Mouse (Mus musculus) monocyte, adult 5-6 weeks (primary cell): ENCODE results near the gene Brd4. TPM values are rescaled to one million over a fixed set of nuclear protein-coding genes. Genes with fewer than 3 reads are reported as not detected.
"Not testable (repeated sequence)": the region's sequence is repeated elsewhere in the genome, so short reads cannot be mapped to it uniquely, and the experiment has no call there.

ENCODE experiments used
- ATAC-seq: fragments of 153-309, 156-312 bp; replicated peaks from 2 replicates; pipeline ENCODE4 v1.8.0; 2017; ENCODE audit warnings: mild to moderate bottlenecking; ENCODE audit not compliant: low TSS enrichment, insufficient number of reproducible peaks, severe bottlenecking, poor library complexity, low FRiP score
- total RNA-seq: library from RNA; stranded (forward); fragments of 200-1000, 200-491, 200-594 nt; gene quantifications from 3 replicates; pipeline ENCODE4 v1.2.3, GENCODE M21; 2017

The Brd4 gene
- total RNA-seq, 1 experiment from 2014 or later, result 47.1 TPM

GRCm38 (mm10) chr17:32247616-32248015, 36.9 kb downstream of the Brd4 start:
- no peak for ATAC-seq

DNA sequence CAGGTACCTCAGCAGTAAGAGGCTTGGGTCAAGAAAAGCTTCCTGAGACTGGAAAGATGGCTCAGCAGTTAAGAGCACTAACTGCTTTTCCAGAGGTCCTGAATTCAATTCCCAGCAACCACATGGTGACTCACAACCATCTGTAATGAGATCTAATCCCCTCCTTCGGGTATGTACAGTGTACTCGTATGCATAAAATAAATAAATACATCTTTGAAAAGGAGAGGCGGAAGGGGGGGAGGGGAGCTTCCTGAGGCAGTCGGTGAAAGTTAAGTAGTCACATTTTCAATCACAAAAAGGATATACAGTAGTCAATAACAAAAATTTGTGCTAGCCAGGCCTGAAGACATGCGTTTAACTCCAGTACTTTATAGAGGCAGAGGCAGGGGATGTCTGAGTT, 38.4 kb downstream of the Brd4 start:
- no peak for ATAC-seq

- ATAC-seq, result peak; percentile 40; the same call in 1 of the 2 replicates
Observed at GRCm38 (mm10) chr17:32240881-32241531, 43.5 kb downstream of the Brd4 start.

DNA sequence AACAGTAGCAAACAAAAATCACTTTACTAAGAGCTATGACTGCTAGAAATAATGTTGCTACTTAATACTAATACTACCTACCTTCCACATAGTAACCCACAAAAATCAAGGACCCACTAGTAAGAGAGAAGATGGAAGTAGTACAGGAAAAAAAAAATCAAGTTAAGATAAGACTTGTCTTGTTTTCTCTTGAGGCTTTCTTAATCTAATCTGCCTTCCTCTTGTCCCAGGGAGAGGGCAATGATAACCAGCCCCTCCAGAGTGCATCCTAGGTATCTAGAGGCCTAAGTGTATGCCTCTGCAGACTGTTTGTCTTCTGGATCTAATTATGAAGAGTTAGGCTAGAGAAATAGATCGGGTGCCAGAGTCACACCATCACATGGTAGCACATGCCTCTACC, 45.9 kb downstream of the Brd4 start:
- no peak for ATAC-seq

DNA sequence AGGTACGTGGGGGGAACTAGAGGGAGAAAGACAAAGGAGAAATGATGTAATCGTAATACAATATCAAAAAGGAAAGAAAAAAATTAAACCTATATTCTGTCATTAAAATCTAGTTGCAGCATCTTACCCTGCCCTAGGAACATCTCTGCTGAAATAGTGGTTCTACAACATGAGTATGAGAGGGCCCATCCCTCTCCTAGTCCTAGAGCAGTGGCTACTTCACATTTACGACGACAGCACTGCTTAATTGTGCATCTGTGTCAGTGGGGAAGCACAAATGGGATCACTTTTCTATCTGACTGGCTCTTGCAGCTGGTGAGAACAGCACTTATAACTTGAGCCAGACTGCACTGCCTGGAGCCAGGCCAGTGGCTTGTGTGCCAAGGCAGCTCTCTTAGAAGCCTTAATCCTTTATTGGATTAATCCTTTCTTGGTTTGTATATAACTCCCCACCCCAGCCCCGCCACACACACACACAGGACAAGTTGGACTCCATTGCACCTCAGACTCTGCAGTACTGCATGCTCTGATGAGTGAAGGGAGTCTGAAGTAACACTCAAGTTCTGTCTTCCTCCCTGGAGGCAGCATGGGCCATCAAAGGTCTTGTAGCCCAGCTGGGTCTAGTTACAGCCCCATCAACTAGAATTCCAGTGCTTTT, 48.9 kb downstream of the Brd4 start:
- ATAC-seq, result no peak

- no peak for ATAC-seq
Observed at GRCm38 (mm10) chr17:32233174-32233573, 51.3 kb downstream of the Brd4 start.

DNA sequence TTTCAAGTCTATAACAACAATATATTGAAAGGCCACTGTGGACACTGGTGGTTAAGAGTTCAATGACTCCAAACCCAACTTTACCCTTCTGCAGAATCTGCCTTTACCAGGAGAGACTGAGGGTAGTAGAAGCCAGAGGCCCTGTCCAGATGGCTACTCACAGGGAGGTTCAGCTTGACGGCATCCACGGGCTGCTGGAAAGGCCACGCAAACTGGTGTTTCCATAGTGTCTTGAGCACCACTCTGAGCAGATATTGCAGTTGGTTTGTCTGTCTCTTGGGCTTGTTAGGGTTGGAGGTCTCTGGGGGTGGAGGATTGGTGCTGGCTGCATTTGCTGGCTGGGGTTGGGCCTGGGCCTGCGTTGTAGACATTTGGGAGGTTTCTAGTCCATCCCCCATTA, 55.3 kb downstream of the Brd4 start:
- ATAC-seq, result no peak

DNA sequence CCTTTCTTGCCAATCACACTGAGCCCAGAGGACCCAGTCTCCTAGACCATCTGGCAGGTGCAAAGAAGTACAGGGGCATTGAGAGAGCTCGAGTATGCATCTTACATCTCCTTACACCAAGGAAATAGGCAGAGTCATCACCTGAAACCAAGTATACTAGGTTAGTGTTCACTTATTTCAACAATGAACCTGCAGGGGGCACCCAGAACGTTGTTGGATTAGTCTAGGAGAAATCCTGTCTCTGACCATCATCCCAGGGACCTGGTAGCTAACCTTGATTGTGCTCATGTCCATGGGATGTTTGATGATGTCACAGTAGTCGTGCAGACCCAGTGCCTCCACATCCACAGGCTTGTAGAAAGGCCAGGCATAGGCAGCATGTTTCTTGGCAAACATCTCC, 63.6 kb downstream of the Brd4 start:
- ATAC-seq, result no peak

DNA sequence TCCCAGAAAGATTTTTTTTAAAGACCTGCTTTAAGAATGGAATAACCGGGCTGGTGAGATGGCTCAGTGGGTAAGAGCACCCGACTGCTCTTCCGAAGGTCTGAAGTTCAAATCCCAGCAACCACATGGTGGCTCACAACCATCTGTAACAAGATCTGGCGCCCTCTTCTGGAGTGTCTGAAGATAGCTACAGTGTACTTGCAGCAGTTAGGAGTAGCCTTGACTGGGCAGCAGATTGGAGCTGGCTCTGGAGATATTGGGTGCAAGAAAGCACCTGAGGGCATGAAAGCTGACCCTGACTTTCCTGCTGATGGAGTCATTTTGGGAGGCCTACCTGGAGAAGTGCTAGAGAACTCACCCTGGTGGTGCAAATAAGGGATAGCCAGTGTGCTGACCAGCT, 68.9 kb downstream of the Brd4 start:
- ATAC-seq, result not testable (repeated sequence)

DNA sequence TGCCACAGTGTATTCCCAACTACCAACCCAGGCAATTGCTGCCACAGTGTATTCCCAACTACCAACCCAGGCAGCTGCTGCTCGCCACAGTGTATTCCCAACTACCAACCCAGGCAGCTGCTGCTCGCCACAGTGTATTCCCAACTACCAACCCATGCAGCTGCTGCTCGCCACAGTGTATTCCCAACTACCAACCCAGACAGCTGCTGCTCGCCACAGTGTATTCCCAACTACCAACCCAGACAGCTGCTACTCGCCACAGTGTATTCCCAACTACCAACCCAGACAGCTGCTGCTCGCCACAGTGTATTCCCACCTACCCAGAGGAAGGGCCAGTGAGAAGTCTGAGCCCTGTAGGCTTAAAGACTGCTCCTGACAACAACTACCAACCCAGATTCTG, 73.0 kb downstream of the Brd4 start:
- ATAC-seq, result not testable (repeated sequence)

DNA sequence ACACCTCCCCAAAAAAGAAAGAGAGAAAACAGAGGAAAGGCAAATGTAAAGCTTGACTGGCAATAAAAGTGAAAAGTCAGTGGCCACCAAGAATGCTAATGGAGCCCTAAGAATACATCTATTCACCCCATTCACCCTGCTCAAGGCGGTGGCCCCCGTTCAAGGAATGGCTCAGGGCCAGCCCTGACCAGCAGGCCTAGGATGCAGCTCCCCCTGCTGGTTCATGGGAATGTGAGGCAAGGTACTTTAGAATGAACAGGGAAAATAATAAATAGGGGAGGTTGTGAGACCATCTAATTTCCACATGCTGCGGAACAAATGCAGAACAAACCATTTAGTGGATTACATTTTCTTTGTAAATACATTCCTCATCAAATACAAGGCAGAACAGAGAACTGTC, 74.8 kb downstream of the Brd4 start:
- no peak for ATAC-seq

DNA sequence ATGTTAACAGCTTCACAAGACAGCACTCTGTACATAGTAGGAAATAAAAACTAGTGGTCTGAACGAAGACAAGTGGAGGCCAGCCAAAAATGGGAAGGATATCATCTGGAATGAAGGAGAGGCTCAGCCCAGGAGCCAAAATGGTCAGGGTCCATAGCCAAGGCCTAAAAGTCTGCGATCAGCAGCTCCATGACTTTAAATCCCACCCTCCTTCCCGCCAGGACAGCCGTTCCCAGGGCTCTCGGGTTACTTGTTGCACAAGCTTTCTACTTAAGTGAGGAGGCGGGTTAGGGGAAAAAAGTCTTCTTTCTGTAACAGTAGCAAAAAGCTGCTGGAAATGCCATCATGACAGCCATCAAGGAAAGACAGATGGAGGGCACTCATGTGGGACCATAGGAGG, 75.4 kb downstream of the Brd4 start:
- ATAC-seq, result no peak

DNA sequence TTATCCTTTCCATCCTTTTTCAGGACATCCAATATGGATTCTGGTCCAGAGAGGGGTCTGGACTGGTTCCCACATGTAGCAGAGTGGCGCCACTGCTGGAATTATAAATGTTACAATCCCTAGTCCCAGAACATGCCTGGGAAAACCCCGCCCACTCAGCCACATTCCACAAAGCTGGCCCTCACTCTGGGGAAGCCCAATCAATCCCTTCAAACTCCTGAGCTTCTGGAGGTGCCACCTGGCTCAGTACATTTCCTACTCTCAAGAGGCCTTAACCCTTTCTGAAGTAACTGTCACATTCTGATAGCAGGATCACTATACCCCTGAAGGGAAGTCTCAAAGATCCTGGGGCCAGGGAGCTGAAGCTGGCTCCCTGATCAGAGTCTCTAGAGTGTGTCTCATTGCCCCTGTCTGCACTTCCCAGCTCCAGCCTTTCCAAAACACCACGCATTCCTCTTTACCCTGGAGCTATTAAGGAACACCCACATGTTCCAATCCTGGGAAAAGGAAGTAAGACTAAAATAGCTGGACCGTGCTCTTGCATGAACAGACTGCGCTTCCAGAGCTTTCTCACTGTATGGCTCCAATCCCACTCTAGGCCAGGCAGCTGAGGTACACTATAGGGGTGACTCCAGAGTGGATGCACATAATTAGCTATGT, 76.8 kb downstream of the Brd4 start:
- ATAC-seq, result no peak

DNA sequence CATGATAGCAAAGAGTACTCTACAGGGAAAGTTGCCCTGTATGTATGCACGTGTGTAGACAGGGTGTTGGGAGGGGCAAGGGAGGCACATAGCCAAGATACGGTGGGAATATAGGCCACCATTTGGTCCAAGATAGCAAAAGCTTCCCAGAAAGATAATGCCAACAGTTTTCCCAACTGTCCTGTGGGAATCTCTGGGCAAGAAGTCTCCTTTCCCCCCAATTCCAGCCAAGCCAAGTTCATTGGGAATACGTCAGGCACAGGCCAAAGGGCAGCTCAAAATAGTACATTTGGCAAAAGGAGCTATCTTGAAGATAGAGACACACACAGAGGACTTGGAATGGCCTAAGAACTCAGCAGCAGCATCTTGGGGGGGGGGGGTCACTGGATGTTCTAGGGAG, 79.2 kb downstream of the Brd4 start:
- ATAC-seq, result no peak

DNA sequence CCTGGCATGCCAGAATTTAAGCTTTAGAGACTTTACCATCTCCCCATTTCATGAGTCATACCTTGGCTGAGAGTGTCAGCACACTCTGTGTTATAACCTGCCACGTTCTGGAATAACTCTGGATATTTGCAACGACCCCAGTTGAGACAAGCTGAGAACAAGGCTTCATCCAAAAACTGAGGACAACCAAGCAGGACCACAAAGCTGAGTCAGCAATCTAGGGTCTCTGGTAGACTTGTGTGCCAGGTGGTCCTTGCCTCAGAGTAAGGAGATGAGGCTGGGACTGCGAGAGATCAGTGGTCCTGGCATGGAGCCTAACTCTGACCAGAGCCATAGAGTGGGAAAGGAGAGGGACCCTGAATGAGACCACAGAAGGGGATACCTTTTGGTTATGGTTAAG, 81.5 kb downstream of the Brd4 start:
- no peak for ATAC-seq

DNA sequence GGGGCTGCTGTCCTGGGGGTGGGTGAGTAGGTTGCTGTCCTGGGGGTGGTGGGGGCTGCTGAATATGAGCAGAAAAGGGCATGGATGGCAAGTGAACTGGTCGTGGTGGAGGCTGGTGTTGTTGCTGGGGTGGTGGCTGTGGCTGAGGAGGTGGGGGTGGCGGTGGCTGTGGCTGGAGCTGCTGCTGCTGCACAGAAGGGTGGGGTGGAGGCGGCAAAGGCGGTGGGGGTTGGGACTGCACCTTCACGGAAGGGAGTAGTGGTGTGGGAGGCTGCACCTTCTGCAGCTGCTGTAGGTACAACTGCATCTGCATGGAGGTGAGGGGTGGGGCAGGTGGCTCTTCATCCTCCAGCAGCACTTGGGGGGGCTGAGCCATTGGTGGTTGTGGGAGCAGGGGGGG, 83.4 kb downstream of the Brd4 start:
- ATAC-seq, result no peak

GRCm38 (mm10) chr17:32199796-32200195, 84.7 kb downstream of the Brd4 start:
- no peak for ATAC-seq

- ATAC-seq, result no peak
Observed at GRCm38 (mm10) chr17:32197156-32197555, 87.4 kb downstream of the Brd4 start.

- ATAC-seq, result no peak
Observed at GRCm38 (mm10) chr17:32195725-32196124, 88.8 kb downstream of the Brd4 start.

DNA sequence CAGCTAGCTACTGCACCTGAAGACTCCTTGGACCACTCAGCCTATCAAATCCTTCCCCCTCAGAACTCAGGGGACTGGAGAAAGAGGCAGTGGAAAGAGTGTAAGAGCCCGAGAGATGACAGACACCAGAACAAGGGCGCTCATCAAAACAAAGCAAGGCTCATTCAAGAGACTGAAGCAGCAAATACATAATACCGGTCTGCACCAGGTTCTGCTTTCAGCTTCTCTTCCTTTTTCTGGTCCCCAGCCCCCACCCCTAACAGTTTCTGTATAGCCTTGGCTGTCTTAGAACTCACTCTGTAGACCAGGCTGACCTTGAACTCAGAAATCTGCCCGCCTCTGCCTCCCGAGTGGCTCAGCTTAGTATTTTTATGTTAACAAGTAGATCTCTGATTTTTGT, 91.5 kb downstream of the Brd4 start:
- ATAC-seq, result no peak
